Mouse (Mus musculus) CH12.LX (cell line): Measurements from ENCODE around the gene Msi2. TPM values are rescaled to one million over a fixed set of nuclear protein-coding genes. Genes with fewer than 3 reads are reported as not detected.

Experiments
- DNase-seq: peaks from one replicate; pipeline ENCODE4 v3.0.0-alpha.2; 2013; ENCODE audit errors: extremely low read depth
- H3K27ac ChIP-seq: 2 replicates; pipeline ENCODE4 v1.5.1; 2012; ENCODE audit warnings: low read depth, mild to moderate bottlenecking, control low read depth, moderate library complexity; ENCODE audit not compliant: insufficient read depth
- H3K27me3 ChIP-seq: replicated peaks from 2 replicates; pipeline ENCODE3; 2012; ENCODE audit warnings: inconsistent platforms
- H3K36me3 ChIP-seq, 2 experiments: replicated peaks in 1 of 2; 2 replicates each; pipeline versions ENCODE3 to v1.6.1; 2012; ENCODE audit warnings: inconsistent platforms in 1 of 2, low read length in 1 of 2, mild to moderate bottlenecking in 1 of 2, mixed read lengths in 1 of 2, moderate library complexity in 1 of 2; ENCODE audit not compliant: control insufficient read depth in 1 of 2, insufficient read depth in 1 of 2
- H3K4me1 ChIP-seq, 2 experiments: 2 replicates each; pipeline ENCODE4 v1.6.1; 2012; ENCODE audit warnings: inconsistent platforms in 1 of 2, moderate library complexity in 1 of 2; ENCODE audit not compliant: insufficient read depth in 2 of 2, control insufficient read depth in 1 of 2
- H3K4me2 ChIP-seq: 2 replicates; pipeline ENCODE4 v1.6.1; 2012; ENCODE audit warnings: low read depth, mild to moderate bottlenecking, control low read depth; ENCODE audit not compliant: poor library complexity, insufficient read depth, severe bottlenecking
- H3K4me3 ChIP-seq, 3 experiments: fragments of 150-350 bp in 1 of 3; sonication (generic) in 1 of 3; replicated peaks in 1 of 3; 2 replicates each; pipeline versions ENCODE3 to v1.5.1; 2011 to 2012; ENCODE audit warnings: low read depth in 2 of 3, low read length in 2 of 3, mild to moderate bottlenecking in 2 of 3, moderate library complexity in 2 of 3, control low read depth in 1 of 3, improper control_type of control experiment in 1 of 3, inconsistent platforms in 1 of 3, mixed read lengths in 1 of 3; ENCODE audit not compliant: poor library complexity in 1 of 3
- H3K79me2 ChIP-seq: replicated peaks from 2 replicates; pipeline ENCODE4 v1.6.1; 2012; ENCODE audit warnings: mild to moderate bottlenecking, moderate library complexity; ENCODE audit not compliant: control insufficient read depth, poor library complexity, insufficient read depth, severe bottlenecking; ENCODE audit errors: extremely low read depth
- H3K9ac ChIP-seq: 2 replicates; pipeline ENCODE4 v1.6.1; 2012; ENCODE audit warnings: low read depth, mild to moderate bottlenecking, control low read depth, moderate library complexity; ENCODE audit not compliant: insufficient read depth
- H3K9me3 ChIP-seq: replicated peaks from 2 replicates; pipeline ENCODE3; 2012; ENCODE audit warnings: low read length, inconsistent platforms, mixed read lengths
- BHLHE40 ChIP-seq: IDR thresholded peaks from 2 replicates; pipeline ENCODE4 v1.6.1; 2011; ENCODE audit warnings: mild to moderate bottlenecking, low read depth, low read length, improper control_type of control experiment
- CHD1 ChIP-seq: IDR thresholded peaks from 2 replicates; pipeline ENCODE4 v1.6.1; 2012; ENCODE audit warnings: low read depth, low read length, improper control_type of control experiment, inconsistent platforms
- E2F4 ChIP-seq: IDR thresholded peaks from 2 replicates; pipeline ENCODE4 v1.6.1; 2011; ENCODE audit warnings: low read depth, low read length, improper control_type of control experiment; ENCODE audit not compliant: insufficient replicate concordance
- ELF1 ChIP-seq: IDR thresholded peaks from 2 replicates; pipeline ENCODE4 v1.6.1; 2014; ENCODE audit warnings: low read depth, mild to moderate bottlenecking, inconsistent platforms, low read length, improper control_type of control experiment
- ETS1 ChIP-seq: conservative IDR thresholded peaks from 2 replicates; pipeline ENCODE4 v1.6.1; 2012; ENCODE audit warnings: low read depth, mild to moderate bottlenecking, inconsistent platforms, low read length, improper control_type of control experiment, moderate library complexity
- HCFC1 ChIP-seq: IDR thresholded peaks from 2 replicates; pipeline ENCODE4 v1.6.1; 2012; ENCODE audit warnings: low read depth, mild to moderate bottlenecking, inconsistent platforms, low read length, improper control_type of control experiment
- IRF4 ChIP-seq: IDR thresholded peaks from 2 replicates; pipeline ENCODE4 v1.6.1; 2014; ENCODE audit warnings: low read depth, mild to moderate bottlenecking, inconsistent platforms, low read length, improper control_type of control experiment
- JUN ChIP-seq: IDR thresholded peaks from 2 replicates; pipeline ENCODE4 v1.6.1; 2011; ENCODE audit warnings: low read depth, mild to moderate bottlenecking, low read length, improper control_type of control experiment, moderate library complexity; ENCODE audit not compliant: insufficient read depth
- JUND ChIP-seq: conservative IDR thresholded peaks from 2 replicates; pipeline ENCODE4 v1.6.1; 2011; ENCODE audit warnings: low read depth, low read length, improper control_type of control experiment
- KAT2A ChIP-seq: IDR thresholded peaks from 2 replicates; pipeline ENCODE4 v1.6.1; 2012; ENCODE audit warnings: low read length, improper control_type of control experiment, inconsistent platforms; ENCODE audit not compliant: insufficient replicate concordance
- MAX ChIP-seq: IDR thresholded peaks from 2 replicates; pipeline ENCODE4 v1.6.1; 2011; ENCODE audit warnings: low read length, improper control_type of control experiment
- MAZ ChIP-seq: IDR thresholded peaks from 2 replicates; pipeline ENCODE4 v1.6.1; 2012; ENCODE audit warnings: low read depth, mild to moderate bottlenecking, inconsistent platforms, low read length, improper control_type of control experiment, moderate library complexity
- MEF2A ChIP-seq: IDR thresholded peaks from 2 replicates; pipeline ENCODE4 v1.6.1; 2014; ENCODE audit warnings: low read depth, mild to moderate bottlenecking, inconsistent platforms, low read length, improper control_type of control experiment, borderline replicate concordance
- MXI1 ChIP-seq: IDR thresholded peaks from 2 replicates; pipeline ENCODE4 v1.6.1; 2011; ENCODE audit warnings: mild to moderate bottlenecking, low read depth, low read length, improper control_type of control experiment
- MYC ChIP-seq: IDR thresholded peaks from 2 replicates; pipeline ENCODE4 v1.6.1; 2011; ENCODE audit warnings: low read depth, mild to moderate bottlenecking, improper control_type of control experiment, low read length
- RAD21 ChIP-seq: IDR thresholded peaks from 2 replicates; pipeline ENCODE4 v1.6.1; 2011; ENCODE audit warnings: low read depth, mild to moderate bottlenecking, low read length, improper control_type of control experiment, moderate library complexity
- SIN3A ChIP-seq: IDR thresholded peaks from 2 replicates; pipeline ENCODE4 v1.6.1; 2012; ENCODE audit warnings: low read length, improper control_type of control experiment, inconsistent platforms
- SMC3 ChIP-seq: IDR thresholded peaks from 2 replicates; pipeline ENCODE4 v1.6.1; 2011; ENCODE audit warnings: low read depth, low read length, improper control_type of control experiment
- ZMIZ1 ChIP-seq: IDR thresholded peaks from 2 replicates; pipeline ENCODE4 v1.6.1; 2012; ENCODE audit warnings: low read depth, mild to moderate bottlenecking, inconsistent platforms, low read length, improper control_type of control experiment
- dilution Hi-C: fragments of 300-500 bp; cut with MboI; formaldehyde crosslinking; loops from 2 replicates; pipeline ENCODE4 v1.14.3; 2020; ENCODE audit warnings: low sequenced_read_pairs; ENCODE audit not compliant: extremely low pct_unique_long_range_greater_than_20kb, extremely low pct_ligation_motif_present
- in situ Hi-C: fragments of 300-500 bp; cut with MboI; formaldehyde crosslinking; loops from 3 replicates; pipeline ENCODE4 v1.14.3; 2019; ENCODE audit warnings: low sequenced_read_pairs, low pct_ligation_motif_present, low pct_unique_long_range_greater_than_20kb, mixed read lengths
- polyA plus RNA-seq: library from polyadenylated mRNA; unstranded; fragments of >175 nt; gene quantifications from 2 replicates; pipeline ENCODE4 v1.2.1, GENCODE M21; 2012; ENCODE audit warnings: low read depth; ENCODE audit not compliant: insufficient read length
- total RNA-seq, 2 experiments: library from RNA; depleted of rRNA; stranded (reverse); fragments of 300-350 nt in 1 of 2; fragments of >200 nt in 1 of 2; gene quantifications; 2 replicates each; pipeline ENCODE4 v1.2.3; 2012 to 2014

Gene Msi2
- total and polyA plus RNA-seq, 3 experiments: 40.3 to 73.1 (median 52.6) TPM

GRCm38 (mm10) chr11:88628676-88629075 lies 89.6 kb downstream of the Msi2 start:
- dilution Hi-C loops: no loop called here

GRCm38 (mm10) chr11:88627327-88627726 lies 91.0 kb downstream of the Msi2 start:
- Histone ChIP-seq H3K36me3 (peaks cover 11 to 63% of the 10 kb centered on the region in 2 experiments), H3K9me3 (no peaks in the 10 kb centered on the region), H3K4me1 (peaks cover 42 to 98% of the 10 kb centered on the region in 2 experiments), H3K4me2 (no peak overlapping the region), H3K4me3 (no peak overlapping the region), H3K9ac (no peak overlapping the region), H3K27ac (peak overlapping the region; percentile 46), H3K79me2 (peaks cover 26% of the 10 kb centered on the region), H3K27me3 (no peaks in the 10 kb centered on the region)
- peak; percentile 40; the same call in 1 of the 2 replicates for TF ChIP-seq MEF2A
- TF ChIP-seq JUN: no peak
- TF ChIP-seq BHLHE40: no peak
- peak; percentile 25; the same call in 1 of the 2 replicates for TF ChIP-seq IRF4
- no peak for TF ChIP-seq E2F4
- TF ChIP-seq HCFC1: no peak
- TF ChIP-seq CHD1: peak; percentile 84
- 0 out of 2 replicates have a peak, but pooled peaks have one; percentile 31 for TF ChIP-seq ELF1
- no peak for TF ChIP-seq KAT2A
- no peak for TF ChIP-seq MAZ
- no peak for TF ChIP-seq JUND
- peak; percentile 49; the same call in 1 of the 2 replicates for TF ChIP-seq SIN3A
- 0 out of 2 replicates have a peak, but pooled peaks have one; percentile 53 for TF ChIP-seq ZMIZ1
- in situ Hi-C loops (loop anchor here (10.0 kb wide), 1 partner anchor 57 kb away; no protein-coding TSS in a partner anchor), dilution Hi-C loops (no loop called here)
- DNase-seq: no peak

More at GRCm38 (mm10) chr11:88628676-88629075, 89.6 kb downstream of the Msi2 start:
- TF ChIP-seq MXI1: no peak
- TF ChIP-seq SMC3: no peak
- no peak for TF ChIP-seq MAX
- no peak for TF ChIP-seq RAD21
- TF ChIP-seq MYC: no peak
- TF ChIP-seq ETS1: no peak
- TF ChIP-seq ZMIZ1: no peak
- TF ChIP-seq, all 38 proteins: peak for 0
- Histone ChIP-seq H3K27ac (peak overlapping the region; percentile 47; the same call in 1 of the 2 replicates), H3K4me3 (no peak overlapping the region), H3K79me2 (peaks cover 17% of the 10 kb centered on the region), H3K27me3 (no peaks in the 10 kb centered on the region), H3K36me3 (peaks cover 9 to 58% of the 10 kb centered on the region in 2 experiments), H3K4me1 (peaks cover 44 to 95% of the 10 kb centered on the region in 2 experiments), H3K9ac (no peak overlapping the region), H3K9me3 (no peaks in the 10 kb centered on the region), H3K4me2 (no peak overlapping the region)
- in situ Hi-C loops: loop anchor here (10.0 kb wide), 1 partner anchor 56 kb away; no protein-coding TSS in a partner anchor
- DNase-seq: no peak
